In the genomic region with DNA sequence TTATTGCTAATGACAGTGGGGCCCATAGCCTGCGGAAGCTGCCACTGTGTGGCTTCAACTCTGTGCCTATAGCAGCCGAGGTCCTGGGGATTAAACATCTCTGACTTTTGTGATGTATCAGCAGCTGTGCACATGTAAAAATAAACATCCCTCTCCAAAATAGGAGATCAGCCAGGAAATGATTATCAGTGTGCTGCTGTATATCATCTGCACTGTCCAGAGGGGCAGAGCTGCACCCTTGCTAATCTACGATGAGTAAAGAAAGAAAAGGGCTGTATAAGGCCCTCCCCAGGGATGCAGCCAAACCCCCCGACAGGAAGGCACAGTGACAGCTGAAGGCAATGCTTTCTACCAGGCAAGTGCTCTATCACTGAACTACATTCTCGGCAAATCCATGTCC, we compare ENCODE assay signal across 13 mouse cellular contexts. TPM values are rescaled to one million over a fixed set of nuclear protein-coding genes. Genes with fewer than 3 reads are reported as not detected.
DNase-seq lines count a peak whose midpoint lies in the region; ATAC-seq and TF ChIP-seq lines count a peak whose summit lies in the region.
"Had no signal": no experiment of that assay in that cellular context is flagged by ENCODE, and none has a peak within 500 bp of the region (broad histone marks: within the 10 kb centered on the region; RNA-seq: fewer than 3 reads in every experiment).

No protein-coding gene starts in this region.

- TF ChIP-seq EP300 in heart, postnatal 0 days (IDR thresholded peaks at IDR 0.05; ENCODE audit: low read depth): no peak
- TF ChIP-seq EP300 in lung, postnatal 0 days (IDR thresholded peaks at IDR 0.05): no peak

- 0 out of 2 replicates have a peak overlapping the region, but pooled peaks have one; percentile 17 for H3K27ac ChIP-seq in heart, postnatal 0 days (ENCODE audit: low read depth)
- no peak overlapping the region for H3K27ac ChIP-seq in lung, postnatal 0 days (ENCODE audit: low read length)
- no peak overlapping the region for H3K27ac ChIP-seq in layer of hippocampus, adult 2 months
- H3K27ac ChIP-seq: hindbrain, embryonic 13.5 days; macrophage had no signal

- H3K9me3 ChIP-seq in heart, postnatal 0 days (replicated peaks; ENCODE audit: control insufficient read depth, low read length): no peaks in the 10 kb centered on the region
- no peaks in the 10 kb centered on the region for H3K9me3 ChIP-seq in lung, postnatal 0 days (ENCODE audit: low read length)
- H3K9me3 ChIP-seq: hindbrain, embryonic 13.5 days had no signal

- no peak overlapping the region for H3K4me3 ChIP-seq in heart, postnatal 0 days (ENCODE audit: low read depth, low read length)
- H3K4me3 ChIP-seq in lung, postnatal 0 days (ENCODE audit: low read depth, low read length): no peak overlapping the region
- H3K4me3 ChIP-seq in layer of hippocampus, adult 2 months: no peak overlapping the region
- H3K4me3 ChIP-seq: hindbrain, embryonic 13.5 days had no signal

- 0 out of 2 replicates have a peak overlapping the region, but pooled peaks have one; percentile 0 for H3K4me2 ChIP-seq in heart, postnatal 0 days (ENCODE audit: low read depth, low read length)
- 0 out of 2 replicates have a peak overlapping the region, but pooled peaks have one; percentile 3 for H3K4me2 ChIP-seq in lung, postnatal 0 days (replicated peaks; ENCODE audit: low read depth, low read length)
- H3K4me2 ChIP-seq: hindbrain, embryonic 13.5 days had no signal

- TF ChIP-seq CTCF in heart, postnatal 0 days (IDR thresholded peaks at IDR 0.05; ENCODE audit: low read depth): no peak
- no peak for TF ChIP-seq CTCF in lung, postnatal 0 days (IDR thresholded peaks at IDR 0.05)
- TF ChIP-seq CTCF in layer of hippocampus, adult 2 months (conservative IDR thresholded peaks at IDR 0.05): no peak

- ATAC-seq in heart, postnatal 0 days (ENCODE audit: insufficient read depth, low read depth): no peak
- ATAC-seq in lung, postnatal 0 days: peak; percentile 23; the same call in 1 of the 2 replicates
- peak; percentile 63 for ATAC-seq in megakaryocyte-erythroid progenitor cell, adult 5-6 weeks (replicated peaks; ENCODE audit: low FRiP score, low TSS enrichment, poor library complexity, severe bottlenecking)

- H3K36me3 ChIP-seq in heart, postnatal 0 days (replicated peaks; ENCODE audit: control insufficient read depth, insufficient read depth, low read length): no peaks in the 10 kb centered on the region
- H3K36me3 ChIP-seq in lung, postnatal 0 days (ENCODE audit: insufficient read depth, low read length): no peaks in the 10 kb centered on the region
- H3K36me3 ChIP-seq: hindbrain, embryonic 13.5 days had no signal

- no peaks in the 10 kb centered on the region for H3K27me3 ChIP-seq in heart, postnatal 0 days (ENCODE audit: control insufficient read depth, insufficient read depth, low read length)
- no peaks in the 10 kb centered on the region for H3K27me3 ChIP-seq in lung, postnatal 0 days (replicated peaks; ENCODE audit: insufficient read depth, low read length)
- H3K27me3 ChIP-seq: hindbrain, embryonic 13.5 days had no signal

- 20% methylated on average over 5 of the region's 5 CpGs for WGBS in heart, postnatal 0 days
- WGBS in lung, postnatal 0 days: 28% methylated on average over 5 of the region's 5 CpGs

- peak; percentile 20 for DNase-seq in adrenal gland, postnatal 10 days
- DNase-seq in adrenal gland, postnatal 25 days: no peak
- no peak for DNase-seq in heart, postnatal 0 days (ENCODE audit: low spot score)
- no peak for DNase-seq in heart, adult 18-20 months
- DNase-seq in lung, postnatal 0 days (ENCODE audit: low spot score): no peak
- no peak for DNase-seq in lung, postnatal 36 days
- DNase-seq in layer of hippocampus, adult 2 months (ENCODE audit: low spot score in 2 of 2): no peak
- DNase-seq: cerebellum, adult 18-20 months; right cerebral cortex, adult 18-20 months; thymus, adult 18-20 months had no signal

- peaks cover 19% of the 10 kb centered on the region; the same call in 1 of the 2 replicates for H3K4me1 ChIP-seq in heart, postnatal 0 days (ENCODE audit: control insufficient read depth, insufficient read depth)
- H3K4me1 ChIP-seq in lung, postnatal 0 days (ENCODE audit: insufficient read depth, low read depth, low read length): no peaks in the 10 kb centered on the region
- H3K4me1 ChIP-seq: hindbrain, embryonic 13.5 days had no signal

- no peak overlapping the region for H3K9ac ChIP-seq in heart, postnatal 0 days (replicated peaks; ENCODE audit: low read depth, low read length)
- no peak overlapping the region for H3K9ac ChIP-seq in lung, postnatal 0 days (replicated peaks; ENCODE audit: low read depth)
- H3K9ac ChIP-seq: hindbrain, embryonic 13.5 days had no signal

RNA-seq across cellular contexts. Expression of gene Gatm, which starts 34.8 kb away (rescaled TPM):
- total RNA-seq in adrenal gland, postnatal 10 days (2021): 10 to 100 TPM; 12.5 to 16.5 TPM
- 2.0 and 5.0 TPM in 2 replicates for total RNA-seq in adrenal gland, postnatal 25 days (2021)
- total RNA-seq in heart, postnatal 0 days (2014; rRNA removed; ENCODE audit: low replicate concordance): 3.7 and 3.8 TPM in 2 replicates
- 6.0 and 6.8 TPM in 2 replicates for polyA plus RNA-seq in heart, postnatal 0 days (2015; fragmentation: Nextera tagmentation; extraction: Ambion mirVana)
- 1 to 10 TPM; 3.1 to 3.2 TPM for total RNA-seq in heart, adult 18-20 months (2021)
- polyA plus RNA-seq in lung, postnatal 0 days (2015; fragmentation: Nextera tagmentation; extraction: Ambion mirVana): 3.0 and 3.7 TPM in 2 replicates
- total RNA-seq in megakaryocyte-erythroid progenitor cell, adult 5-6 weeks (2014; fragmentation: Nextera tagmentation): 154 and 166 TPM in 2 replicates
- 110 and 122 TPM in 2 replicates for total RNA-seq in megakaryocyte-erythroid progenitor cell, adult 5-6 weeks (2017)
- 10 to 100 TPM; 64.9 to 72.1 TPM for total RNA-seq in layer of hippocampus, adult 2 months (2021)
